Mouse (Mus musculus): Measurements from ENCODE around the gene Hist1h1t.

DNA sequence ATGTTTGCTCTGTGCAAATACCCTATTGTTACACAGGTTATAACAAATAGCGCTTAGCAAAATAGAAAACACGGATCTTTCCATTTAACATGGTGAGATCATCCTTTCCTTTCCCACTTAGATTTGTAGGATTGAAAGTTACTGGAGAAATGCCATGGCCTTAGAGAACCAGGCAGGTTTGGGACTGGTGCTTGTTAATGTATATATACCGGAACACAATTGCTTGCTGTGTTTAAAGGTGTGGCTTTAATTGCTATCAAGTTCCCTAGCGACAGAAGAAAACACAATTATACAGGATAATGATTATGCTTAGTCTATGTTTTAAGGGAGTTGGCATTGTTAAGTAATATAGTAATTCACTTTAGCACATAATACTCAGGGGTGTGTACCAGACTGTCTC is 8.4 kb upstream of the Hist1h1t start:
- TF ChIP-seq GATA1 (IDR thresholded peaks at IDR 0.05; ENCODE audit: borderline replicate concordance, low read length) (no peak), FLI1 (IDR thresholded peaks at IDR 0.05; ENCODE audit: low read length) (no peak)

Measured in megakaryocyte, embryonic 14.5 days (primary cell).